Mouse (Mus musculus): ENCODE results near the gene Gar1.

DNA sequence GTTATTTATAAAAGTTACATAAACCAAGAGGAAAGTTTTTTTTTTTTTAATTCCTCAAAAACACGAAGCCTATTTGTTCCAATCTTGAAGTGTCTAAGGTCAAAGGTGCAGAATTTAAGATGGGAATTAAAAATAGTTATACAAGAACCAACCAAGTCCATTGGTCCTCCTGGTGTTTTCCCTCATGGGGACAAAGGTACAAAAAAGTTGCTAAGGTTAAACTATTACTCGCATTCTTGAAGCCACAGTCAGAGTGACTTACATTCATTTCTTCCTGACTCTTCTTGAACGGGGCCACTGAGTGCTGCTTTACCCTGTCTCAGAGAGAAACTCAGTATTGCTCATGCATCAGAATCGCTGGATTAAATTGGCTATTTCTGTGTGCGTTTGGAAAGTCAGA lies 33.9 kb downstream of the Gar1 start:
- TF ChIP-seq TAL1 (IDR thresholded peaks at IDR 0.05; ENCODE audit: low read length) (no peak), GATA1 (IDR thresholded peaks at IDR 0.05; ENCODE audit: low read length) (no peak)

Data from erythroblast, embryonic 14.5 days (primary cell).